ENCODE assay signal across 18 mouse cellular contexts in genomic region chr19:32935638-32936037, GRCm38 (mm10).
A peak's percentile ranks its signal among the peaks of the same experiment; 100 is the strongest.
DNase-seq lines count a peak whose midpoint lies in the region; ATAC-seq and TF ChIP-seq lines count a peak whose summit lies in the region.
"Had no signal": no experiment of that assay in that cellular context is flagged by ENCODE, and none has a peak within 500 bp of the region (broad histone marks: within the 10 kb centered on the region; RNA-seq: fewer than 3 reads in every experiment).

No protein-coding gene starts in this region.

- WGBS in thymus, adult 2 months = 27% methylated on average over 5 of the region's 5 CpGs
- WGBS in midbrain, embryonic 11.5 days = 89% methylated on average over 5 of the region's 5 CpGs
- WGBS in intestine, embryonic 16.5 days = 76% methylated on average over 5 of the region's 5 CpGs

- ATAC-seq in megakaryocyte-erythroid progenitor cell, adult 5-6 weeks (replicated peaks; ENCODE audit: low FRiP score, low TSS enrichment, poor library complexity, severe bottlenecking) = 0 out of 2 replicates have a peak, but pooled peaks have one; percentile 55
- no peak for ATAC-seq in midbrain, embryonic 11.5 days (ENCODE audit: low FRiP score)
- ATAC-seq in intestine, embryonic 16.5 days = no peak
- ATAC-seq: activated CD4-positive, CD25-positive, alpha-beta regulatory T cell, adult 4 months; forebrain, embryonic 16.5 days; Patski had no signal

- intact Hi-C loops in left cerebral cortex, postnatal 36 days (cut with DNase I) = no loop called here

- no peak overlapping the region for H3K4me3 ChIP-seq in thymus, adult 2 months (ENCODE audit: control insufficient read depth, insufficient read depth, low read length)
- H3K4me3 ChIP-seq in midbrain, embryonic 11.5 days (ENCODE audit: low read depth, low read length) = no peak overlapping the region
- H3K4me3 ChIP-seq in intestine, embryonic 16.5 days (ENCODE audit: low read length) = no peak overlapping the region
- H3K4me3 ChIP-seq: embryonic facial prominence, embryonic 13.5 days; heart, embryonic 13.5 days had no signal

- no peak overlapping the region for H3K9ac ChIP-seq in midbrain, embryonic 11.5 days (ENCODE audit: low read length)
- H3K9ac ChIP-seq in intestine, embryonic 16.5 days (ENCODE audit: low read depth, low read length) = no peak overlapping the region
- H3K9ac ChIP-seq: embryonic facial prominence, embryonic 13.5 days; heart, embryonic 13.5 days had no signal

- H3K27ac ChIP-seq in thymus, adult 2 months (ENCODE audit: control insufficient read depth, insufficient read depth, low read length) = no peak overlapping the region
- H3K27ac ChIP-seq in midbrain, embryonic 11.5 days (ENCODE audit: low read depth, low read length) = no peak overlapping the region
- no peak overlapping the region for H3K27ac ChIP-seq in intestine, embryonic 16.5 days (ENCODE audit: low read length)
- H3K27ac ChIP-seq: embryonic facial prominence, embryonic 13.5 days; heart, embryonic 13.5 days had no signal

- H3K36me3 ChIP-seq in thymus, adult 2 months (ENCODE audit: control insufficient read depth, insufficient read depth, low read length) = no peaks in the 10 kb centered on the region
- no peaks in the 10 kb centered on the region for H3K36me3 ChIP-seq in midbrain, embryonic 11.5 days (ENCODE audit: control insufficient read depth, insufficient read depth, low read length)
- no peaks in the 10 kb centered on the region for H3K36me3 ChIP-seq in intestine, embryonic 16.5 days (ENCODE audit: control insufficient read depth, insufficient read depth, low read length)
- H3K36me3 ChIP-seq: embryonic facial prominence, embryonic 13.5 days; heart, embryonic 13.5 days had no signal

- H3K27me3 ChIP-seq in thymus, adult 2 months (ENCODE audit: control insufficient read depth, insufficient read depth, low read length) = no peaks in the 10 kb centered on the region
- H3K27me3 ChIP-seq in midbrain, embryonic 11.5 days (ENCODE audit: control insufficient read depth, insufficient read depth, low read length) = no peaks in the 10 kb centered on the region
- no peaks in the 10 kb centered on the region for H3K27me3 ChIP-seq in intestine, embryonic 16.5 days (replicated peaks; ENCODE audit: control insufficient read depth, insufficient read depth, low read length)
- H3K27me3 ChIP-seq: embryonic facial prominence, embryonic 13.5 days; heart, embryonic 13.5 days; Patski had no signal

- peak; percentile 35 for DNase-seq in thymus, postnatal 14 days
- no peak for DNase-seq in thymus, adult 2 months
- DNase-seq in MEL-GATA-1-ER (ENCODE audit: extremely low read depth, low read depth) = peak; percentile 64
- no peak for DNase-seq in midbrain, embryonic 11.5 days (ENCODE audit: low spot score, missing footprints)
- no peak for DNase-seq in left cerebral cortex, postnatal 36 days (ENCODE audit: low spot score in 2 of 2)
- DNase-seq: adrenal gland, postnatal 14 days; cerebellum, adult 2 months; heart, postnatal 4 days; kidney, adult 8-10 months; kidney, postnatal 36 days; lung, postnatal 10 days had no signal

- TF ChIP-seq CTCF in thymus, adult 2 months (IDR thresholded peaks at IDR 0.05; ENCODE audit: borderline replicate concordance, control insufficient read depth, extremely low read depth, insufficient read depth, low read length, poor library complexity) = no peak

- H3K4me2 ChIP-seq in midbrain, embryonic 11.5 days = no peak overlapping the region
- no peak overlapping the region for H3K4me2 ChIP-seq in intestine, embryonic 16.5 days (ENCODE audit: low read depth, low read length)
- H3K4me2 ChIP-seq: embryonic facial prominence, embryonic 13.5 days; heart, embryonic 13.5 days had no signal

- H3K4me1 ChIP-seq in thymus, adult 2 months (replicated peaks; ENCODE audit: control insufficient read depth, insufficient read depth, low read length) = peaks cover 6% of the 10 kb centered on the region
- H3K4me1 ChIP-seq in midbrain, embryonic 11.5 days (ENCODE audit: control insufficient read depth, insufficient read depth, low read length) = no peaks in the 10 kb centered on the region
- H3K4me1 ChIP-seq in intestine, embryonic 16.5 days (ENCODE audit: control insufficient read depth, insufficient read depth, low read length) = no peaks in the 10 kb centered on the region
- H3K4me1 ChIP-seq: heart, embryonic 13.5 days had no signal

- H3K9me3 ChIP-seq in midbrain, embryonic 11.5 days (ENCODE audit: control insufficient read depth, low read length) = no peaks in the 10 kb centered on the region
- no peaks in the 10 kb centered on the region for H3K9me3 ChIP-seq in intestine, embryonic 16.5 days (ENCODE audit: control insufficient read depth, low read length)
- H3K9me3 ChIP-seq: embryonic facial prominence, embryonic 13.5 days; heart, embryonic 13.5 days had no signal

- no peak for TF ChIP-seq POLR2A in thymus, adult 2 months (IDR thresholded peaks at IDR 0.05; ENCODE audit: control insufficient read depth, extremely low read depth, insufficient read depth, low read length, poor library complexity)

Comparison
In these comparisons a context has a peak if more than half of its experiments do, and no peak if none do; other contexts are left out.
1. DNase-seq: peak in thymus, postnatal 14 days (single experiment) and MEL-GATA-1-ER (single experiment); none in thymus, adult 2 months (single experiment), midbrain, embryonic 11.5 days (single experiment) and left cerebral cortex, postnatal 36 days (0 of 2).